Mouse (Mus musculus) embryo, embryonic 10 days (tissue): Measurements from ENCODE around the gene Myo1h.

Experiments used
- DNase-seq: peaks from one replicate; pipeline ENCODE4 v3.0.0-alpha.2; 2015; ENCODE audit warnings: low spot score

Myo1h gene

GRCm38 (mm10) chr5:114359586-114359985, 70.6 kb downstream of the Myo1h start:
- DNase-seq = no peak

DNA sequence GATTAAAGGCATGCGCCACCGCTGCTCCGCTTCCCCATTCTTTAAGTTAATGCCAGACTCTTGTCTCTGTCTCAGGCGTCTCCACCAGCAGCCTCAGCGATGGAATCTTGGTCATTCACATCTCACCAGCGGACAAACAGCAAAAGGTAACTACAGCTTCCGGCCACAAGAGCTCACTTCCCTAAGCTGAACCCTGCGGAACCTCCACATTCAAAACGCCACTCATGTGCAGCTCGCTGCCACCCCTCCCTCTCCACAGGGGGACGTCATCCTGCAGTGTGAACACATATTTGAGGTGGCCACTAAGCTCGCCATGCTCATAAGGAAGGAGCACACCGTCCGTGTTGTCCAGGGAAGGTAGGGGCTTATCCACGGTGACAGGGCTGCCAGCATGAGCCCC, 72.0 kb downstream of the Myo1h start:
- no peak for DNase-seq

- DNase-seq = no peak
Measured at GRCm38 (mm10) chr5:114365043-114365752, 76.2 kb downstream of the Myo1h start.

- DNase-seq = no peak
Measured at GRCm38 (mm10) chr5:114368121-114368520, 79.2 kb downstream of the Myo1h start.

GRCm38 (mm10) chr5:114368803-114369496, 80.0 kb downstream of the Myo1h start:
- DNase-seq = no peak

DNA sequence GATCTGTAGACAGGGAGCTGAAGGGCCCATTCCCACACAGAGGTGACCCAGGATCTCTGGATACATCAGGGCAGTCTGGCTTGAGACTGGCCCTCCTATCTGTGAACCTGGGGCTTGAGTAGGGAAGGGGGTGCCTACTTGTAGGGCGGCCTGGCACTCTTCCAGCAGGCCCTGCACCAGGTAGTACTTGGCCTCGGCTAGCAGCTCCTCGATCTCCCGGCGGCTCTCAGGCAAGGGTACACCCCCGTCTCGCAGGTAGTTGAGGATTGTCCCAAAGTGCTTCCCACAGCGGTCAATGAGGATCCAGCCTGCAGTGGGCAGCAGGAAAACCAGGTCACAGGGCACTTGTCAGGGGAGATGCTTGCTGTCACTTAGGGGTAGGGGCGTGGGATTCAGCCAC, 81.0 kb downstream of the Myo1h start:
- no peak for DNase-seq

- DNase-seq = peak; percentile 66
Measured at GRCm38 (mm10) chr5:114370371-114370776, 81.4 kb downstream of the Myo1h start.

- no peak for DNase-seq
Measured at GRCm38 (mm10) chr5:114371331-114371730, 82.4 kb downstream of the Myo1h start.

- no peak for DNase-seq
Measured at GRCm38 (mm10) chr5:114371731-114372473, 82.9 kb downstream of the Myo1h start.

- DNase-seq = peak; percentile 56
Measured at GRCm38 (mm10) chr5:114372565-114372964, 83.6 kb downstream of the Myo1h start.

DNA sequence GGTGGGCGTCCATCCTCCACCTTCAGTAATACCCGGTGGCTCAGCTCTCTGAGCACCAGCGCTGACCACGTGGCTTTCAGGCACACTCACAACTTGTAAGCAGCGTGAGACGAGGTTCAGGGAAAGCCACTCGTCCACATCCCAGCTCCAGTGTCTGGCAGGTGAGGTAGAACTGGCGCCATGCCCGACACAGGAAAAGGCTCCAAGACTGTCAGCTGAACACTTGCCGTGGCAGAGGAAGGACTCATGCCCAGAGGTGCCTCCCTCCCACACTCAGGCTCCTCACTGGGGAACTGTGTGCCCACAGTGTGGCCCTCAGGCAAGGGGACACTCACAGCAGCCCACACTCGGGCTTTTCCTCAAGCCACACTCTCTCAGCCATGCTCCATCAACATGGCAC, 84.2 kb downstream of the Myo1h start:
- no peak for DNase-seq

- no peak for DNase-seq
Measured at GRCm38 (mm10) chr5:114373581-114373980, 84.6 kb downstream of the Myo1h start.

DNA sequence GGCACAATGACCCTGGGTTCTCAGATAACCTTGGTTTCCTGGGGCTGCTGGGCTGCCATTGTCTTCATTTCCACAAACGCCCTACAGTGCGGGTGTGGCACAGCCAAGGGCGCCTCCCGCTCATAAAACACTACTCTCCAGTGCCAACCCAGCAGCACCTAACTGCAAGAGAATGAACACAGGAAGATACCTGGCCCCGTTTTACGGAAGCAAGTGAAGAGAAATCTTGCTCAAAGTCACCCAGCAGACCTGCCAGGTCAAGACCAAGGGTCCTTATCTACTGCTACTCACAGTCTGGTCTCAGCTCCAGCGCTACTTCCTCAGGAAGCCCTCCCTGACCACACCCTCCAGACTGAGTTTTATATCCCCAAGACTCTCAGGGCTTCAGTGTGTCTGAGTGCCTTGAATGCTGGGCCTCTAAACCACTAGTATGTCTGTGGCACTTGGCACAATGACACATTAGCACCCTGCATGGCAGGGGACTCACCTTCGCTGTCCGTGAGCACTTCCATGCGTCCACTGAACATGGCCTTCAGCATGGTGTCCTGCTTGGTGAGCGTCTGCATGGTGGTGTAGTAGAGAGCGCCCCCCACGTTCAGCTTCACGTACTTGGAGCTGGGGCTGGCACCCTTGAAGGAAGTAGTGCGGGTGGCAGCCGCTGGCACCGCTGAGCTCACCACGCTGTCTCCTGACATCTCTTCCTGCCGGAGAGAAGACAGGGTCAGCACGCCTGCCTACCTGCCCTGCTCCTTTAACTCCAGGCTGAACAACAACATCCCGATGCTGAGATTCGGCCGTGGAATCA, 85.6 kb downstream of the Myo1h start:
- no peak for DNase-seq

- DNase-seq = no peak
Measured at GRCm38 (mm10) chr5:114378177-114378920, 89.4 kb downstream of the Myo1h start.

DNA sequence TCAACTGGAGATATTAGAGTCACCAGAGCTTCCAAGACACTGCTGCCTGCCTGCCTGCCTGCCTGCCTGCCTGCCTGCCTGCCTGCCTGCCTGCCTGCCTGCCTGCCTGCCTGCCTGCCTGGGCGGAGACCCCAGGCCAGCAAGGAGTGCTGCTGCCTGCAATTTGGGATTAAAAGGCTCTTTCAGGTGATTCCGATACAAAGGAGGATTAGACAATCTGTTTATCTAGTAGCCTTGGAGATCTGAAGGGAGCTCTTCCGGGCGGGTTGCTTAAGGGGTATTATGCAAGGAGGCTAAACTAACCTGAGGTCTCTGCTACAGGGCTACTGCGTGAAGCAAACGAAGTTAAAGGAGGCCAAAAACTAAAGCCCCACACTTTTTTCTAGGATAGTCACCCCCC, 90.0 kb downstream of the Myo1h start:
- DNase-seq = no peak

DNA sequence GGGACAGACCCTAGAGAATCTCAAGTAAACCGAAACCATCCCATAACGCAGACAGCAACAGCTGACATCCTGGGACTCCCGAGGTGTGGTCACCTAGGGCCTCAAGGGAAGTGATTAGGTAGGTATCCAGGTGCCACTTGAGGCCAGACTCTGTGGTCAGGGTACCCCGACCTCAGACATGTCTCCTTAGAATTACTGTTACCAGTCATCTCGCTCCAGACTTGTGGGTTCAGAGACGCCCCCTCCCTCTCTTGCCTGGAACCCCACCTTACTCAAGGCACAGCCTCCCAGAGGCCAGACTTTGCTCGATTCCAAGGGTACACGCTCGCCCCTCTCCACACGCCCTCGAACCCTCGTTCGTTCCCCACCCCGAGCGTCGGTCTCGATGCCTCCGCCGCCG, 90.8 kb downstream of the Myo1h start:
- no peak for DNase-seq

DNA sequence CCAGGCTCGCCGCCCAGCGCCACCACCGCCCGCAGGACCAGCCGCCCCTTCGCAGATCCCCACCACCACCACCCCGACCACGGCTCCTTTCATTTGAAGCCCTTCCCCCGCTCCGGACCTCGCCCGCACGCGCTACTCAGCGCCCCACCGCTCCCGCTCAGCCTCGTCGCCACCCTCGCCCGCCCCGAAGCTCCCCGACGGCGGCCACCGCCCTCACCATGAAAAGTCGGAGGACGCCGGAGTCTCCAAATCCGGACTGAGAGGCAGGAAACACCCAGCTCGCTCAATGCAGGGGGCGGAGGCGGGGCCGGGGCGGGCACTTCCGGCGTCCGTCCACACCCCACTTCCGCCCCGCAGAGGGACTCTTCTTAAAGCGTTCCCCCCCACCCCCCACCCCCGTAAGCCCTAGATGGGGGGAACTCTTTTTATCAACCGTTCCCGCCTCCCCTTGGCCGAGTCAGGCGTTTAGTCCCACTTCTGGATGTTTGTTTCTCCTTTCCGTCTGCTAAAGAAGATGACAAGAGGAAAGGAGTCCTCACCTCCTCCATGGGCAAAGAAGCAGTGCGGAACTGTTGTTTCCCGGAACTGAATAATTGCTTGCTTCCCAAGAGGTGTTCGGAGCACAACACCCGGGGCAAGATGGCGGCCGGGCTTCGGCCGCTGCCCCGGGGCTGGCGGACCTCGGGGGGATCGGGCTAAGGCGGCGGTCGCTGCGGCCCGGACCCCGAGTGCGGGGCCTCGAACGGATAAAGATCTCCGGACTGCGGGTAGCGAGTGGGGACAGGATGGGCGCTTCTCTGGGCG, 91.4 kb downstream of the Myo1h start, which contains the start of the genes Kctd10 and Ube3b:
Gene Kctd10 (minus strand): TSS at position 300 of the 804 bp plus-strand sequence.
Gene Ube3b (plus strand): TSS at position 399 of the 804 bp plus-strand sequence.
- DNase-seq = peak; percentile 84

- DNase-seq = no peak
Measured at GRCm38 (mm10) chr5:114381013-114381351, 92.0 kb downstream of the Myo1h start.

DNA sequence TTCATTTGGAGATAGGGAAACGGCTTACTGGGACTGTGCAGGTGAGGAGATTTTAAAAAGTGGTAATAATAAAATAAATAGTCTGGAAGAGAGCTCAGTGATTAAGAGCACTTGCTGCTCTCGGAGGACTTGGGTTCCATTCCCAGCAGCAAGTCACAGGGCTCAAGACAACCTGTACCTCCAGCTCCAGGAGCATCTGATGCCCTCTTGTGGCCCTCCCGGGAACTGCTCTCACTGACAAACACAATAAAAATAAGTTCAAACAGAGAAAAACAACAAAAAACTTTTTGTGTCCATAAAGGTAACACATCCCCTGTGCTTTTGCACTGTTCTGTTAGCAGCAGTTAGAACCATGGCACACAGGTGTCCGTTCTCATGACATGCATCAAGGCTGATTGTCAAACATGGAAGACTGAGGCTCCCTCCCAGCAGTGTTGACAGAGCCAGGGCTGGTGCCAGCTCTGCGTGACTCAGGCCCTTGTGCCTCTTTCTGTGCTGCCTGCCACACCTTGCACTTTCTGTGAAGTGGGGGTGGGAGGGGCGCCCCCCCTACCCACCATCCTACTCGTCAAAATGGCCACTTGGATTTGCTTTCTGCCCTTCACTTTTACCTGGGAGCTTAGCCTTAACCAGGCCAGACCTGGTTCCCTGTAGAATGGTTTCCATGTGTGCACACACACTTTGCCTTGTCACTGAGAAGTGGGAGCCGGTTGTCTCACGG, 94.4 kb downstream of the Myo1h start:
- DNase-seq = peak; percentile 45

GRCm38 (mm10) chr5:114384448-114384847, 95.5 kb downstream of the Myo1h start:
- no peak for DNase-seq
